Mouse (Mus musculus) lung, postnatal 4 days (tissue): ENCODE measurements around the gene Akap17b.

Source experiments
- DNase-seq, 2 experiments: peaks; one replicate each; pipeline ENCODE4 v3.0.0; 2021

Akap17b gene

GRCm38 (mm10) chrX:36586629-36587303 lies 58.4 kb downstream of the Akap17b start:
- DNase-seq, result no peak

- no peak for DNase-seq
These were observed 83.1 kb downstream of the Akap17b start for GRCm38 (mm10) chrX:36562079-36562478.

DNA sequence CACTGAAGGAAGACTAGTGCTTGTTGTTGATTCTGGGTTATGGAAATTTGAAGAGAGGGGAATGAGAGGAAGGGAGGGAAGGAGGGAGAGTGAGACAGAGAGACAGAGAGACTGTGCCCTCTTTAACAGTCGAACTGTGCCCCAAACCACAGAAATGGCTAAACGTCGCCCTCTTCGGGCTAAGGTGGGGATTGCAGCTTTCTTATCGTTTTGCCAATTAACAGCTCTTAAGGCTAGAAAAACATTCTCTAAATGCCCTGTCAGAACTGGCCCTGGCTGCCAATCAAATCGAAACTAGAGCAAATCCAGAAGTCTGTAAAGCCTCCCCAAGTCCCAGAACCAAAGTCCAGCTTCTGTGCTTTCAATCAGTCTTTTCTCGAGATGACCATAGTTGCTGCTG lies 83.5 kb downstream of the Akap17b start:
- peak; percentile 49 to 78 for DNase-seq

DNA sequence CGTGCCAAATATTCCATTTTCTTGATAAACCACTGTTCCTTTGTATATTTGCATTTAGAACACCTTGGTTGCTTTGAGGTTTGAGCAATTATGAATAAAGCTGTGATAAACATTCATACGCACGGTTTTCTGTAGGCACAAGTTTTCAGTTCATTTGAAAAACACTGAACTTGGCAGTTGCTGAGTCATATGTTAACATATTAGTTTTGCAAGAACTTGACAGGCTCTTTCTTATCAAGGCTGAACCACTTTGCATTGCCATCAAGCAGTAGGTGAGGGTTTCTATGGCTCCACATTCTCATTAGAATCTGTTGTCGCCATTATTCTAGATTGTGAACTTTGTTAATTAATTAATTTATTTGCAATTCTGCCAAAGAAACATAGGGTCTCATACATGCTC lies 85.0 kb downstream of the Akap17b start:
- DNase-seq, result no peak
